Mouse (Mus musculus) C2C12 (cell line): ENCODE results near the gene Kif24. TPM values are rescaled to one million over a fixed set of nuclear protein-coding genes. Genes with fewer than 3 reads are reported as not detected.

Experiments used
- H3K27me3 ChIP-seq: one replicate; pipeline ENCODE4 v1.6.1; 2011; ENCODE audit not compliant: control insufficient read depth, insufficient read depth, insufficient read length
- H3K36me3 ChIP-seq: one replicate; pipeline ENCODE4 v1.6.1; 2011; ENCODE audit not compliant: control insufficient read depth, insufficient read depth
- H3K4me3 ChIP-seq: one replicate; pipeline ENCODE4 v1.5.1; 2011; ENCODE audit warnings: mild to moderate bottlenecking, control low read depth; ENCODE audit not compliant: poor library complexity, insufficient read depth, severe bottlenecking
- H3K79me2 ChIP-seq: one replicate; pipeline ENCODE4 v1.6.1; 2011; ENCODE audit not compliant: control insufficient read depth, insufficient read depth
- H3K79me3 ChIP-seq: one replicate; pipeline ENCODE4 v1.6.1; 2011; ENCODE audit warnings: low read depth, control low read depth
- H3ac ChIP-seq: one replicate; pipeline ENCODE3; 2011; ENCODE audit warnings: low read depth; ENCODE audit not compliant: control insufficient read depth, insufficient read length
- CEBPB ChIP-seq: IDR thresholded peaks from one replicate; pipeline ENCODE4 v1.6.1; 2011; ENCODE audit warnings: low read depth, mild to moderate bottlenecking, control low read depth, moderate library complexity
- CTCF ChIP-seq: IDR thresholded peaks from one replicate; pipeline ENCODE4 v1.5.1; 2011; ENCODE audit not compliant: control insufficient read depth, insufficient read depth, insufficient read length
- FOSL1 ChIP-seq: IDR thresholded peaks from one replicate; pipeline ENCODE4 v1.8.0; 2011; ENCODE audit warnings: mild to moderate bottlenecking, low read length; ENCODE audit not compliant: poor library complexity, insufficient read depth, severe bottlenecking
- MAX ChIP-seq: IDR thresholded peaks from one replicate; pipeline ENCODE4 v1.6.1; 2011; ENCODE audit warnings: mild to moderate bottlenecking, control low read depth
- MYOD1 ChIP-seq: IDR thresholded peaks from one replicate; pipeline ENCODE4 v1.6.1; 2011; ENCODE audit warnings: low read depth; ENCODE audit not compliant: control insufficient read depth, insufficient read length
- MYOG ChIP-seq: IDR thresholded peaks from one replicate; pipeline ENCODE4 v1.6.1; 2011; ENCODE audit not compliant: control insufficient read depth, insufficient read length; ENCODE audit errors: extremely low read depth
- USF1 ChIP-seq: IDR thresholded peaks from one replicate; pipeline ENCODE4 v1.6.1; 2011; ENCODE audit warnings: low read depth, mild to moderate bottlenecking, control low read depth, moderate library complexity
- polyA plus RNA-seq: library from polyadenylated mRNA; unstranded; fragments of >200 nt; fragmentation: generic; extraction: Trizol; gene quantifications from one replicate; pipeline ENCODE4 v1.2.1, GENCODE M21; 2012; ENCODE audit warnings: missing spikeins

Gene Kif24
- polyA plus RNA-seq, 1 experiment: 3.0 TPM

GRCm38 (mm10) chr4:41348584-41349198, 116.0 kb downstream of the Kif24 start, which contains the start of gene Ubap1:
TSS of gene Ubap1 (plus strand) at chr4:41348996.
- TF ChIP-seq CTCF (no peak), USF1 (no peak), CEBPB (no peak), FOSL1 (no peak), MYOG (no peak), MYOD1 (no peak), MAX (no peak)
- H3ac ChIP-seq: peak within 1 kb of the TSS; percentile 88
- H3K27me3 ChIP-seq: no peaks in the 10 kb centered on the region
- peaks cover 48% of the 10 kb centered on the region for H3K79me2 ChIP-seq
- peaks cover 43% of the 10 kb centered on the region for H3K79me3 ChIP-seq
- peaks cover 8% of the 10 kb centered on the region for H3K36me3 ChIP-seq
- H3K4me3 ChIP-seq: peak within 1 kb of the TSS; percentile 89

GRCm38 (mm10) chr4:41347839-41348238, 116.8 kb downstream of the Kif24 start:
- peaks cover 8% of the 10 kb centered on the region for H3K36me3 ChIP-seq
- peaks cover 39% of the 10 kb centered on the region for H3K79me2 ChIP-seq
- H3K79me3 ChIP-seq: peaks cover 34% of the 10 kb centered on the region
- TF ChIP-seq MYOD1: no peak
- TF ChIP-seq MAX: no peak
- TF ChIP-seq MYOG: no peak
- no peak for TF ChIP-seq FOSL1
- TF ChIP-seq CEBPB: no peak
- TF ChIP-seq CTCF: no peak
- TF ChIP-seq USF1: no peak
- peak overlapping the region; percentile 20 for H3ac ChIP-seq
- no peaks in the 10 kb centered on the region for H3K27me3 ChIP-seq
- no peak overlapping the region for H3K4me3 ChIP-seq

- Histone ChIP-seq H3K4me3 (no peak overlapping the region), H3K36me3 (peaks cover 8% of the 10 kb centered on the region), H3K27me3 (no peaks in the 10 kb centered on the region), H3ac (no peak overlapping the region), H3K79me3 (peaks cover 17% of the 10 kb centered on the region), H3K79me2 (peaks cover 21% of the 10 kb centered on the region)
- no peak for TF ChIP-seq USF1
- TF ChIP-seq MYOD1: no peak
- no peak for TF ChIP-seq MAX
- TF ChIP-seq MYOG: no peak
- no peak for TF ChIP-seq FOSL1
- TF ChIP-seq CEBPB: no peak
- no peak for TF ChIP-seq CTCF
Measured at GRCm38 (mm10) chr4:41346011-41346410, 118.7 kb downstream of the Kif24 start.

- no peak overlapping the region for H3ac ChIP-seq
- H3K79me2 ChIP-seq: no peaks in the 10 kb centered on the region
- no peaks in the 10 kb centered on the region for H3K36me3 ChIP-seq
- TF ChIP-seq CEBPB (no peak), MYOD1 (no peak), FOSL1 (no peak), CTCF (no peak), USF1 (no peak)
- H3K27me3 ChIP-seq: no peaks in the 10 kb centered on the region
- H3K4me3 ChIP-seq: no peak overlapping the region
- no peaks in the 10 kb centered on the region for H3K79me3 ChIP-seq
Measured at GRCm38 (mm10) chr4:41340912-41341550, 123.7 kb downstream of the Kif24 start.

Other genes starting within 250 kb of the Kif24 start
- gene Ubap2, start 189.7 kb downstream of the Kif24 start, polyA plus RNA-seq: 61.0 TPM
- gene Dcaf12, start 150.0 kb downstream of the Kif24 start, polyA plus RNA-seq: 20.9 TPM
- 20.0 TPM for gene Ubap1, start 115.9 kb downstream of the Kif24 start, polyA plus RNA-seq
- gene Nudt2, start 264 bp upstream of the Kif24 start, polyA plus RNA-seq: 27.3 TPM
- gene AI464131, start 38.2 kb upstream of the Kif24 start, polyA plus RNA-seq: 2.8 TPM
- gene 1110017D15Rik, start 52.4 kb upstream of the Kif24 start, polyA plus RNA-seq: 0.14 TPM
- 1.7 TPM for gene Fam219a, start 104.7 kb upstream of the Kif24 start, polyA plus RNA-seq
- not detected for gene Dnaic1, start 104.9 kb upstream of the Kif24 start, polyA plus RNA-seq
- 1.2 TPM for gene Enho, start 175.4 kb upstream of the Kif24 start, polyA plus RNA-seq
- gene Cntfr, start 232.2 kb upstream of the Kif24 start, polyA plus RNA-seq: 0.05 TPM
- gene Il11ra1, start 235.1 kb upstream of the Kif24 start, polyA plus RNA-seq: 2.4 TPM
- gene Rpp25l, start 248.6 kb upstream of the Kif24 start, polyA plus RNA-seq: 60.3 TPM